Comparison of ENCODE assay signal across 25 mouse cellular contexts in the genomic region with DNA sequence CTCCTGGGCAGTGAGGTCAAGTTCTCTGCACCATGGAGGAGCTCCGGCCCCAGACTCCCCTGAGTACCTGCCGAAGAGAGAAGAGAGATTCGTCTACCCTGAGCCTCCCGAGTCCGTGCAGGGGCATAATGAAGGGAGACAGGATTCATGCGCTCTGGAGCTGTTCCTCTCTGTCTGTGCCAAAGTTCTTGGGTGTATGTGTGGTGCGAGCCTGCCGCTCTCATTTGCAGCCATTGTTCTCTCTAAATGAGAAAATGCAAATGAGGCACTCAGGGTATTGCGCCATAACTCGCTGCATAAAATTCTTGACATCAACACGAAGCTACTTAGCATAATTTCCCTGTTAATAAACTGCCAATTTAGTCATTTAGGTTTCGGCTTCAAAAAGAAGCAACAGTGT.
A peak's percentile ranks its signal among the peaks of the same experiment; 100 is the strongest.
DNase-seq lines count a peak whose midpoint lies in the region; ATAC-seq lines count a peak whose summit lies in the region.
"Had no signal": no experiment of that assay in that cellular context is flagged by ENCODE, and none has a peak within 500 bp of the region (broad histone marks: within the 10 kb centered on the region; RNA-seq: fewer than 3 reads in every experiment).

No protein-coding gene starts in this region.

- H3K27ac ChIP-seq in hindbrain, embryonic 13.5 days = peak overlapping the region; percentile 73
- no peak overlapping the region for H3K27ac ChIP-seq in hindbrain, embryonic 11.5 days (ENCODE audit: low read depth, low read length)
- peak overlapping the region; percentile 55 for H3K27ac ChIP-seq in hindbrain, embryonic 14.5 days
- H3K27ac ChIP-seq: heart, embryonic 13.5 days; limb, embryonic 13.5 days; liver, embryonic 13.5 days; lung, embryonic 15.5 days; macrophage; midbrain, embryonic 12.5 days had no signal

- peaks cover 20% of the 10 kb centered on the region for H3K4me1 ChIP-seq in hindbrain, embryonic 13.5 days (replicated peaks)
- no peaks in the 10 kb centered on the region for H3K4me1 ChIP-seq in hindbrain, embryonic 11.5 days (replicated peaks; ENCODE audit: control insufficient read depth, insufficient read depth, low read length)
- no peaks in the 10 kb centered on the region; the same call in 1 of the 2 replicates for H3K4me1 ChIP-seq in hindbrain, embryonic 14.5 days (replicated peaks; ENCODE audit: control insufficient read depth, insufficient read depth, low read length)
- H3K4me1 ChIP-seq: heart, embryonic 13.5 days; limb, embryonic 13.5 days; liver, embryonic 13.5 days; lung, embryonic 15.5 days had no signal

- H3K4me2 ChIP-seq in hindbrain, embryonic 13.5 days = 0 out of 2 replicates have a peak overlapping the region, but pooled peaks have one; percentile 1
- no peak overlapping the region for H3K4me2 ChIP-seq in hindbrain, embryonic 11.5 days (replicated peaks; ENCODE audit: low read depth, low read length)
- H3K4me2 ChIP-seq in hindbrain, embryonic 14.5 days (replicated peaks) = peak overlapping the region; percentile 31; the same call in 1 of the 2 replicates
- H3K4me2 ChIP-seq: heart, embryonic 13.5 days; limb, embryonic 13.5 days; liver, embryonic 13.5 days; lung, embryonic 15.5 days; midbrain, embryonic 12.5 days had no signal

- H3K36me3 ChIP-seq in hindbrain, embryonic 13.5 days = no peaks in the 10 kb centered on the region
- H3K36me3 ChIP-seq in hindbrain, embryonic 11.5 days (ENCODE audit: control insufficient read depth, insufficient read depth, low read length) = no peaks in the 10 kb centered on the region
- H3K36me3 ChIP-seq in hindbrain, embryonic 14.5 days (replicated peaks; ENCODE audit: control insufficient read depth, insufficient read depth) = no peaks in the 10 kb centered on the region
- H3K36me3 ChIP-seq: heart, embryonic 13.5 days; limb, embryonic 13.5 days; liver, embryonic 13.5 days; lung, embryonic 15.5 days; midbrain, embryonic 12.5 days had no signal

- peak; percentile 61; the same call in 1 of the 2 replicates for ATAC-seq in hindbrain, embryonic 13.5 days (ENCODE audit: low FRiP score)
- ATAC-seq in hindbrain, embryonic 11.5 days (ENCODE audit: low FRiP score) = no peak
- ATAC-seq in hindbrain, embryonic 14.5 days (ENCODE audit: low FRiP score) = peak; percentile 51; the same call in 1 of the 2 replicates
- ATAC-seq in erythroid progenitor cell, adult 5-6 weeks (replicated peaks; ENCODE audit: low FRiP score, poor library complexity, severe bottlenecking) = no peak

- WGBS in hindbrain, embryonic 13.5 days = 28% methylated on average over 12 of the region's 12 CpGs
- 77% methylated on average over 12 of the region's 12 CpGs for WGBS in hindbrain, embryonic 11.5 days
- WGBS in hindbrain, embryonic 14.5 days = 38% methylated on average over 12 of the region's 12 CpGs

- H3K9me3 ChIP-seq in hindbrain, embryonic 13.5 days = no peaks in the 10 kb centered on the region
- H3K9me3 ChIP-seq in hindbrain, embryonic 11.5 days (ENCODE audit: control insufficient read depth, low read length) = no peaks in the 10 kb centered on the region
- H3K9me3 ChIP-seq in hindbrain, embryonic 14.5 days (ENCODE audit: control insufficient read depth, low read length) = no peaks in the 10 kb centered on the region
- H3K9me3 ChIP-seq: heart, embryonic 13.5 days; limb, embryonic 13.5 days; liver, embryonic 13.5 days; lung, embryonic 15.5 days; midbrain, embryonic 12.5 days had no signal

- no peaks in the 10 kb centered on the region for H3K27me3 ChIP-seq in hindbrain, embryonic 13.5 days
- no peaks in the 10 kb centered on the region for H3K27me3 ChIP-seq in hindbrain, embryonic 11.5 days (ENCODE audit: control insufficient read depth, insufficient read depth, low read length)
- H3K27me3 ChIP-seq in hindbrain, embryonic 14.5 days (ENCODE audit: control insufficient read depth, insufficient read depth, low read length) = no peaks in the 10 kb centered on the region
- H3K27me3 ChIP-seq: heart, embryonic 13.5 days; limb, embryonic 13.5 days; liver, embryonic 13.5 days; lung, embryonic 15.5 days; midbrain, embryonic 12.5 days had no signal

- DNase-seq in hindbrain, embryonic 11.5 days (ENCODE audit: low spot score) = no peak
- DNase-seq in retina, postnatal 1 day = peak; percentile 78
- no peak for DNase-seq in retina, embryonic 14.5 days (ENCODE audit: low spot score)
- peak; percentile 60 for DNase-seq in hindbrain, embryonic 14.5 days (ENCODE audit: low spot score)
- no peak for DNase-seq in cerebellum, postnatal 36 days
- DNase-seq in left cerebral cortex, adult 11 months (ENCODE audit: low spot score) = no peak
- DNase-seq: adrenal gland, adult 8-10 months; B cell, adult 2 months; cerebellum, adult 11-12 months; gastrocnemius, postnatal 10 days; heart, adult 18-20 months; kidney, adult 8-10 months; kidney, postnatal 36 days; layer of hippocampus, adult 9-11 months; liver, embryonic 13.5 days; right cerebral cortex, postnatal 14 days; spleen, adult 18-20 months; thymus, postnatal 25 days had no signal

- no peak overlapping the region for H3K9ac ChIP-seq in hindbrain, embryonic 13.5 days
- no peak overlapping the region for H3K9ac ChIP-seq in hindbrain, embryonic 11.5 days (ENCODE audit: low read depth, low read length)
- peak overlapping the region; percentile 6; the same call in 1 of the 2 replicates for H3K9ac ChIP-seq in hindbrain, embryonic 14.5 days
- H3K9ac ChIP-seq: heart, embryonic 13.5 days; limb, embryonic 13.5 days; liver, embryonic 13.5 days; lung, embryonic 15.5 days; midbrain, embryonic 12.5 days had no signal

- H3K4me3 ChIP-seq in hindbrain, embryonic 13.5 days = no peak overlapping the region
- H3K4me3 ChIP-seq in hindbrain, embryonic 11.5 days (ENCODE audit: low read depth, low read length) = no peak overlapping the region
- H3K4me3 ChIP-seq in hindbrain, embryonic 14.5 days (replicated peaks; ENCODE audit: low read length) = no peak overlapping the region
- H3K4me3 ChIP-seq: heart, embryonic 13.5 days; limb, embryonic 13.5 days; liver, embryonic 13.5 days; lung, embryonic 15.5 days; midbrain, embryonic 12.5 days had no signal

Comparison
In these comparisons a context has a peak if more than half of its experiments do, and no peak if none do; other contexts are left out.
1. ATAC-seq: peak in hindbrain, embryonic 13.5 days (single experiment) and hindbrain, embryonic 14.5 days (single experiment); none in hindbrain, embryonic 11.5 days (single experiment) and erythroid progenitor cell, adult 5-6 weeks (single experiment).
2. DNase-seq: peak in retina, postnatal 1 day (single experiment) and hindbrain, embryonic 14.5 days (single experiment); none in hindbrain, embryonic 11.5 days (single experiment), retina, embryonic 14.5 days (single experiment), cerebellum, postnatal 36 days (0 of 2) and left cerebral cortex, adult 11 months (single experiment).